Mouse (Mus musculus) frontal cortex, postnatal 10 days (tissue): ENCODE results near the gene Platr17.

Experiments
- DNase-seq, 2 experiments: peaks; one replicate each; pipeline ENCODE4 v3.0.0; 2022; ENCODE audit warnings: low spot score in 2 of 2, mixed read lengths in 1 of 2

Gene Platr17

GRCm38 (mm10) chr17:33919351-33920281 lies 14.7 kb downstream of the Platr17 start:
- peak in 1 of 2 experiments; percentile 51 for DNase-seq

GRCm38 (mm10) chr17:33920282-33921097 lies 15.6 kb downstream of the Platr17 start:
- DNase-seq, result peak; percentile 66 to 74

- DNase-seq, result no peak
These were observed 16.4 kb downstream of the Platr17 start for GRCm38 (mm10) chr17:33921361-33921760.

- no peak for DNase-seq
These were observed 19.8 kb downstream of the Platr17 start for GRCm38 (mm10) chr17:33924577-33925283.

- no peak for DNase-seq
These were observed 20.6 kb downstream of the Platr17 start for GRCm38 (mm10) chr17:33925406-33926116.

GRCm38 (mm10) chr17:33926207-33926932 lies 21.4 kb downstream of the Platr17 start:
- no peak for DNase-seq

GRCm38 (mm10) chr17:33928251-33928947 lies 23.5 kb downstream of the Platr17 start:
- DNase-seq, result no peak

GRCm38 (mm10) chr17:33929371-33930279 lies 24.7 kb downstream of the Platr17 start, which contains the start of gene Rgl2:
TSS of gene Rgl2 (plus strand) at chr17:33929543.
- peak; percentile 90 to 94 for DNase-seq

GRCm38 (mm10) chr17:33930280-33931158 lies 25.6 kb downstream of the Platr17 start:
- DNase-seq, result peak in 1 of 2 experiments; percentile 62

- DNase-seq, result no peak
These were observed 26.4 kb downstream of the Platr17 start for GRCm38 (mm10) chr17:33931159-33931866.

- peak in 1 of 2 experiments; percentile 13 for DNase-seq
These were observed 27.0 kb downstream of the Platr17 start for GRCm38 (mm10) chr17:33931947-33932346.

- no peak for DNase-seq
These were observed 27.5 kb downstream of the Platr17 start for GRCm38 (mm10) chr17:33932448-33932847.

GRCm38 (mm10) chr17:33932970-33933369 lies 28.0 kb downstream of the Platr17 start:
- no peak for DNase-seq

GRCm38 (mm10) chr17:33935422-33936055 lies 30.6 kb downstream of the Platr17 start:
- no peak for DNase-seq

- no peak for DNase-seq
These were observed 32.1 kb downstream of the Platr17 start for GRCm38 (mm10) chr17:33936993-33937392.

- DNase-seq, result no peak
These were observed 33.8 kb downstream of the Platr17 start for GRCm38 (mm10) chr17:33938783-33939182.
